Mouse (Mus musculus) gastrocnemius, postnatal 14 days (tissue): Measurements from ENCODE around the gene Padi3. TPM values are rescaled to one million over a fixed set of nuclear protein-coding genes. Genes with fewer than 3 reads are reported as not detected.

Experiments used
- DNase-seq: peaks from one replicate; pipeline ENCODE4 v3.0.0; 2021; ENCODE audit warnings: mixed read lengths
- intact Hi-C: fragments of 180-260 bp; cut with DNase I; formaldehyde crosslinking; loops from one replicate; pipeline ENCODE4 v1.15.1; 2025; ENCODE audit warnings: low total_unique reads
- total RNA-seq, 2 experiments: library from RNA; stranded (reverse); gene quantifications; 2 replicates each; pipeline ENCODE4 v1.2.3; 2021

The Padi3 gene
- total RNA-seq, 2 experiments from 2014 or later = 1.3 to 1.9 TPM

GRCm38 (mm10) chr4:140787414-140787813, 23.0 kb downstream of the Padi3 start:
- peak; percentile 30 for DNase-seq
- intact Hi-C loops = loop anchor here (5.0 kb wide), 1 partner anchor 165 kb away; no protein-coding TSS in a partner anchor

- intact Hi-C loops = loop anchor here (5.0 kb wide), 1 partner anchor 167 kb away; no protein-coding TSS in a partner anchor
- no peak for DNase-seq
These were observed 25.2 kb downstream of the Padi3 start for GRCm38 (mm10) chr4:140785217-140785616.

GRCm38 (mm10) chr4:140784292-140784945, 26.0 kb downstream of the Padi3 start:
- intact Hi-C loops = no loop called here

GRCm38 (mm10) chr4:140782821-140783220, 27.6 kb downstream of the Padi3 start:
- no peak for DNase-seq
- intact Hi-C loops = no loop called here

More at GRCm38 (mm10) chr4:140784292-140784945, 26.0 kb downstream of the Padi3 start:
- no peak for DNase-seq

- peak; percentile 23 for DNase-seq
- intact Hi-C loops = no loop called here
These were observed 29.9 kb downstream of the Padi3 start for GRCm38 (mm10) chr4:140780507-140780906.

- intact Hi-C loops = no loop called here
- peak; percentile 41 for DNase-seq
These were observed 30.5 kb downstream of the Padi3 start for GRCm38 (mm10) chr4:140779803-140780397.

- intact Hi-C loops = no loop called here
- DNase-seq = no peak
These were observed 33.8 kb downstream of the Padi3 start for GRCm38 (mm10) chr4:140776623-140777022.

GRCm38 (mm10) chr4:140775876-140776275, 34.6 kb downstream of the Padi3 start:
- intact Hi-C loops = no loop called here

GRCm38 (mm10) chr4:140774893-140775292, 35.6 kb downstream of the Padi3 start:
- intact Hi-C loops = no loop called here
- DNase-seq = no peak

More at GRCm38 (mm10) chr4:140775876-140776275, 34.6 kb downstream of the Padi3 start:
- DNase-seq = no peak

- DNase-seq = no peak
- intact Hi-C loops = no loop called here
These were observed 36.2 kb downstream of the Padi3 start, which contains the start of gene Padi4 for GRCm38 (mm10) chr4:140774025-140774800. TSS of gene Padi4 (minus strand) at chr4:140774236.

- intact Hi-C loops = no loop called here
- no peak for DNase-seq
These were observed 39.4 kb downstream of the Padi3 start for GRCm38 (mm10) chr4:140771091-140771490.

- DNase-seq = peak; percentile 69
- intact Hi-C loops = no loop called here
These were observed 40.0 kb downstream of the Padi3 start for GRCm38 (mm10) chr4:140770433-140770832.

- intact Hi-C loops = no loop called here
- DNase-seq = no peak
These were observed 41.5 kb downstream of the Padi3 start for GRCm38 (mm10) chr4:140768973-140769372.

GRCm38 (mm10) chr4:140765936-140766335, 44.5 kb downstream of the Padi3 start:
- intact Hi-C loops = no loop called here
- DNase-seq = no peak

GRCm38 (mm10) chr4:140763158-140763557, 47.3 kb downstream of the Padi3 start:
- intact Hi-C loops = no loop called here
- peak; percentile 76 for DNase-seq

GRCm38 (mm10) chr4:140761601-140762000, 48.8 kb downstream of the Padi3 start:
- DNase-seq = no peak
- intact Hi-C loops = no loop called here

GRCm38 (mm10) chr4:140755811-140756210, 54.6 kb downstream of the Padi3 start:
- no peak for DNase-seq
- intact Hi-C loops = no loop called here

- no peak for DNase-seq
- intact Hi-C loops = no loop called here
These were observed 57.1 kb downstream of the Padi3 start for GRCm38 (mm10) chr4:140753366-140753765.

GRCm38 (mm10) chr4:140750328-140750727, 60.1 kb downstream of the Padi3 start:
- DNase-seq = peak; percentile 45
- intact Hi-C loops = no loop called here

- DNase-seq = peak; percentile 28
These were observed 62.5 kb downstream of the Padi3 start for GRCm38 (mm10) chr4:140747978-140748377.

More at GRCm38 (mm10) chr4:140747978-140748377, 62.5 kb downstream of the Padi3 start:
- intact Hi-C loops = no loop called here
